8 mouse cellular contexts compared by ENCODE assay signal in genomic region chr1:60158411-60158810, GRCm38 (mm10). TPM values are rescaled to one million over a fixed set of nuclear protein-coding genes. Genes with fewer than 3 reads are reported as not detected.
DNase-seq lines count a peak whose midpoint lies in the region; ATAC-seq and TF ChIP-seq lines count a peak whose summit lies in the region.

No protein-coding gene starts in this region.

- H3K4me1 ChIP-seq in intestine, postnatal 0 days (replicated peaks; ENCODE audit: control insufficient read depth, insufficient read depth, low read length), result no peaks in the 10 kb centered on the region
- no peaks in the 10 kb centered on the region for H3K4me1 ChIP-seq in intestine, embryonic 16.5 days (ENCODE audit: control insufficient read depth, insufficient read depth, low read length)

- H3K27ac ChIP-seq in intestine, postnatal 0 days (ENCODE audit: low read depth, low read length), result no peak overlapping the region
- H3K27ac ChIP-seq in intestine, embryonic 16.5 days (ENCODE audit: low read length), result no peak overlapping the region

- H3K27me3 ChIP-seq in intestine, postnatal 0 days (replicated peaks; ENCODE audit: control insufficient read depth, insufficient read depth, low read length), result no peaks in the 10 kb centered on the region
- no peaks in the 10 kb centered on the region for H3K27me3 ChIP-seq in intestine, embryonic 16.5 days (replicated peaks; ENCODE audit: control insufficient read depth, insufficient read depth, low read length)

- ATAC-seq in intestine, postnatal 0 days, result no peak
- ATAC-seq in intestine, embryonic 16.5 days, result no peak
- ATAC-seq in erythroid progenitor cell, adult 5-6 weeks (replicated peaks; ENCODE audit: low FRiP score, poor library complexity, severe bottlenecking), result no peak

- peak; percentile 75 for TF ChIP-seq CTCF in intestine, postnatal 0 days (IDR thresholded peaks at IDR 0.05; ENCODE audit: low read depth)

- no peak overlapping the region for H3K9ac ChIP-seq in intestine, postnatal 0 days (ENCODE audit: low read depth, low read length)
- no peak overlapping the region for H3K9ac ChIP-seq in intestine, embryonic 16.5 days (ENCODE audit: low read depth, low read length)

- H3K4me3 ChIP-seq in intestine, postnatal 0 days (ENCODE audit: low read depth, low read length), result no peak overlapping the region
- no peak overlapping the region for H3K4me3 ChIP-seq in intestine, embryonic 16.5 days (ENCODE audit: low read length)

- peak; percentile 77 for DNase-seq in A20 (ENCODE audit: low read depth, low spot score)
- DNase-seq in adrenal gland, adult 2 months, result peak; percentile 69
- DNase-seq in gastrocnemius, adult 18-20 months (ENCODE audit: low spot score), result peak; percentile 75
- peak; percentile 61 to 70 for DNase-seq in kidney, postnatal 4 days
- peak; percentile 18 for DNase-seq in retina, embryonic 14.5 days (ENCODE audit: low spot score)

- WGBS in intestine, postnatal 0 days, result 59% methylated on average over 3 of the region's 3 CpGs
- 53% methylated on average over 3 of the region's 3 CpGs for WGBS in intestine, embryonic 16.5 days

- no peaks in the 10 kb centered on the region for H3K9me3 ChIP-seq in intestine, postnatal 0 days (ENCODE audit: control insufficient read depth)
- no peaks in the 10 kb centered on the region for H3K9me3 ChIP-seq in intestine, embryonic 16.5 days (ENCODE audit: control insufficient read depth, low read length)

- no peaks in the 10 kb centered on the region for H3K36me3 ChIP-seq in intestine, postnatal 0 days (ENCODE audit: control insufficient read depth, insufficient read depth)
- H3K36me3 ChIP-seq in intestine, embryonic 16.5 days (ENCODE audit: control insufficient read depth, insufficient read depth, low read length), result no peaks in the 10 kb centered on the region

- H3K4me2 ChIP-seq in intestine, postnatal 0 days (replicated peaks; ENCODE audit: low read depth), result no peak overlapping the region
- no peak overlapping the region for H3K4me2 ChIP-seq in intestine, embryonic 16.5 days (ENCODE audit: low read depth, low read length)

RNA-seq across cellular contexts. Expression of gene Nbeal1, which starts 22.0 kb away (rescaled TPM):
- 5.0 and 5.4 TPM in 2 replicates for polyA plus RNA-seq in intestine, postnatal 0 days (2015; fragmentation: Nextera tagmentation; extraction: Ambion mirVana)
- polyA plus RNA-seq in intestine, embryonic 16.5 days (2015; fragmentation: Nextera tagmentation; extraction: Ambion mirVana), result 4.7 and 4.8 TPM in 2 replicates
- 10 to 100 TPM; 51.9 to 73.4 TPM for total RNA-seq in adrenal gland, adult 2 months (2021)
- polyA plus RNA-seq in adrenal gland, adult 2 months (2012; rRNA removed), result 0.77 and 1.1 TPM in 2 replicates
- total RNA-seq in gastrocnemius, adult 18-20 months (2021), result 10 to 100 TPM; 23.7 to 24.0 TPM
- 4.6 and 5.4 TPM in 2 replicates for total RNA-seq in erythroid progenitor cell, adult 5-6 weeks (2015; ENCODE audit: low replicate concordance)
- 2.4 and 5.8 TPM in 2 replicates for total RNA-seq in erythroid progenitor cell, adult 5-6 weeks (2017; ENCODE audit: low replicate concordance)

RNA-seq across cellular contexts. Expression of gene Wdr12, which starts 60.0 kb away (rescaled TPM):
- polyA plus RNA-seq in intestine, postnatal 0 days (2015; fragmentation: Nextera tagmentation; extraction: Ambion mirVana), result 17.3 and 19.6 TPM in 2 replicates
- 44.9 and 50.1 TPM in 2 replicates for polyA plus RNA-seq in intestine, embryonic 16.5 days (2015; fragmentation: Nextera tagmentation; extraction: Ambion mirVana)
- total RNA-seq in adrenal gland, adult 2 months (2021), result 10 to 100 TPM; 15.8 to 17.8 TPM
- polyA plus RNA-seq in adrenal gland, adult 2 months (2012; rRNA removed), result 1.8 TPM in 2 replicates
- total RNA-seq in gastrocnemius, adult 18-20 months (2021), result 10 to 100 TPM; 12.5 to 13.6 TPM
- 7.6 and 14.3 TPM in 2 replicates for total RNA-seq in erythroid progenitor cell, adult 5-6 weeks (2015; ENCODE audit: low replicate concordance)
- total RNA-seq in erythroid progenitor cell, adult 5-6 weeks (2017; ENCODE audit: low replicate concordance), result 8.5 and 14.1 TPM in 2 replicates

Comparison
In these comparisons a context has a peak if more than half of its experiments do, and no peak if none do; other contexts are left out.
1. DNase-seq: peak in every context shown above with its lines; median percentile 77 in A20; 75 in gastrocnemius, adult 18-20 months; 69 in adrenal gland, adult 2 months; 66 in kidney, postnatal 4 days; 18 in retina, embryonic 14.5 days.